ENCODE assay signal across 8 mouse cellular contexts in genomic region chr13:48966851-48967821, GRCm38 (mm10). TPM values are rescaled to one million over a fixed set of nuclear protein-coding genes. Genes with fewer than 3 reads are reported as not detected.
DNase-seq lines count a peak whose midpoint lies in the region; ATAC-seq lines count a peak whose summit lies in the region.

No protein-coding gene starts in this region.

- H3K9me3 ChIP-seq in embryonic facial prominence, embryonic 11.5 days (replicated peaks; ENCODE audit: control insufficient read depth, low read length): no peaks in the 10 kb centered on the region
- no peaks in the 10 kb centered on the region for H3K9me3 ChIP-seq in limb, embryonic 11.5 days (ENCODE audit: control insufficient read depth, low read length)
- no peaks in the 10 kb centered on the region for H3K9me3 ChIP-seq in midbrain, embryonic 14.5 days (ENCODE audit: control insufficient read depth, low read length)

- under 1% methylated on average over 54 of the region's 58 CpGs for WGBS in embryonic facial prominence, embryonic 11.5 days
- under 1% methylated on average over 56 of the region's 58 CpGs for WGBS in limb, embryonic 11.5 days
- under 1% methylated on average over 58 of the region's 58 CpGs for WGBS in midbrain, embryonic 14.5 days

- peak overlapping the region; percentile 97 for H3K4me2 ChIP-seq in embryonic facial prominence, embryonic 11.5 days (ENCODE audit: low read depth, low read length)
- H3K4me2 ChIP-seq in limb, embryonic 11.5 days (ENCODE audit: low read depth, severe bottlenecking): peak overlapping the region; percentile 91
- peak overlapping the region; percentile 99 for H3K4me2 ChIP-seq in midbrain, embryonic 14.5 days (ENCODE audit: low read length)

- no peaks in the 10 kb centered on the region for H3K27me3 ChIP-seq in embryonic facial prominence, embryonic 11.5 days (ENCODE audit: control insufficient read depth, insufficient read depth, low read length)
- no peaks in the 10 kb centered on the region for H3K27me3 ChIP-seq in limb, embryonic 11.5 days (ENCODE audit: control insufficient read depth, insufficient read depth, low read length)
- H3K27me3 ChIP-seq in midbrain, embryonic 14.5 days (ENCODE audit: control insufficient read depth, insufficient read depth, low read length): no peaks in the 10 kb centered on the region

- peak; percentile 50 for DNase-seq in 3T3-L1 (ENCODE audit: low read depth, low spot score)
- DNase-seq in adrenal gland, postnatal 10 days: peak; percentile 66
- DNase-seq in embryonic facial prominence, embryonic 11.5 days (ENCODE audit: low spot score): peak; percentile 55
- peak; percentile 97 for DNase-seq in heart, adult 11 months
- DNase-seq in kidney, adult 11 months: peak; percentile 54
- DNase-seq in limb, embryonic 11.5 days (ENCODE audit: low spot score): peak; percentile 69
- DNase-seq in midbrain, embryonic 14.5 days: peak; percentile 66
- DNase-seq in spleen, postnatal 10 days (ENCODE audit: low spot score in 2 of 2): peak; percentile 70 to 80

- peak overlapping the region; percentile 91 for H3K4me3 ChIP-seq in embryonic facial prominence, embryonic 11.5 days (ENCODE audit: low read depth, low read length)
- H3K4me3 ChIP-seq in limb, embryonic 11.5 days (ENCODE audit: low read depth, low read length): peak overlapping the region; percentile 91
- H3K4me3 ChIP-seq in midbrain, embryonic 14.5 days (replicated peaks; ENCODE audit: low read depth, low read length): peak overlapping the region; percentile 89

- peak overlapping the region; percentile 97 for H3K9ac ChIP-seq in embryonic facial prominence, embryonic 11.5 days (replicated peaks; ENCODE audit: low read length)
- peak overlapping the region; percentile 90 for H3K9ac ChIP-seq in limb, embryonic 11.5 days (ENCODE audit: low read length)
- H3K9ac ChIP-seq in midbrain, embryonic 14.5 days (replicated peaks; ENCODE audit: low read length): peak overlapping the region; percentile 90

- ATAC-seq in embryonic facial prominence, embryonic 11.5 days (replicated peaks; ENCODE audit: insufficient number of reproducible peaks, low FRiP score, low TSS enrichment, low read depth): peak; percentile 12; the same call in 1 of the 2 replicates
- ATAC-seq in limb, embryonic 11.5 days (ENCODE audit: insufficient number of reproducible peaks, low FRiP score, low TSS enrichment, low read depth): 0 out of 2 replicates have a peak, but pooled peaks have one; percentile 33
- peak; percentile 7; the same call in 1 of the 2 replicates for ATAC-seq in midbrain, embryonic 14.5 days (ENCODE audit: low FRiP score, low TSS enrichment)

- peaks cover 6% of the 10 kb centered on the region; the same call in 1 of the 2 replicates for H3K4me1 ChIP-seq in embryonic facial prominence, embryonic 11.5 days (ENCODE audit: control insufficient read depth, insufficient read depth, low read length)
- H3K4me1 ChIP-seq in limb, embryonic 11.5 days (ENCODE audit: control insufficient read depth, insufficient read depth, low read length): peaks cover 20% of the 10 kb centered on the region; the same call in 1 of the 2 replicates
- H3K4me1 ChIP-seq in midbrain, embryonic 14.5 days (ENCODE audit: control insufficient read depth, insufficient read depth, low read length): peaks cover 25% of the 10 kb centered on the region

- peak overlapping the region; percentile 90 for H3K27ac ChIP-seq in embryonic facial prominence, embryonic 11.5 days (replicated peaks; ENCODE audit: low read depth, low read length)
- peak overlapping the region; percentile 95 for H3K27ac ChIP-seq in limb, embryonic 11.5 days (replicated peaks; ENCODE audit: low read depth, low read length)
- H3K27ac ChIP-seq in midbrain, embryonic 14.5 days (replicated peaks; ENCODE audit: low read depth, low read length): peak overlapping the region; percentile 97

- H3K36me3 ChIP-seq in embryonic facial prominence, embryonic 11.5 days (replicated peaks; ENCODE audit: control insufficient read depth, insufficient read depth, low read depth, low read length): no peaks in the 10 kb centered on the region
- peaks cover 2% of the 10 kb centered on the region; the same call in 1 of the 2 replicates for H3K36me3 ChIP-seq in limb, embryonic 11.5 days (ENCODE audit: control insufficient read depth, insufficient read depth, low read length)
- H3K36me3 ChIP-seq in midbrain, embryonic 14.5 days (ENCODE audit: control insufficient read depth, insufficient read depth, low read length): no peaks in the 10 kb centered on the region

RNA-seq across cellular contexts. Expression of gene Fam120a, which starts 0.7 kb away (rescaled TPM):
- 100 to 1,000 TPM; 145 to 150 TPM for total RNA-seq in adrenal gland, postnatal 10 days (2021)
- 22.1 and 24.3 TPM in 2 replicates for polyA plus RNA-seq in embryonic facial prominence, embryonic 11.5 days (2014; fragmentation: Nextera tagmentation; extraction: Ambion mirVana)
- 20.2 and 22.7 TPM in 2 replicates for polyA plus RNA-seq in limb, embryonic 11.5 days (2014; fragmentation: Nextera tagmentation; extraction: Ambion mirVana)
- 16.0 and 17.3 TPM in 2 replicates for polyA plus RNA-seq in midbrain, embryonic 14.5 days (2014; fragmentation: Nextera tagmentation; extraction: Ambion mirVana)

Comparison
In these comparisons a context has a peak if more than half of its experiments do, and no peak if none do; other contexts are left out.
1. Peak in every context shown above with its lines: DNase-seq, ATAC-seq, H3K4me3 ChIP-seq and H3K27ac ChIP-seq.